Mouse (Mus musculus) megakaryocyte, embryonic 14.5 days (primary cell): ENCODE measurements at regions not wholly inside any gene's neighbourhood (a gene's known extent, or its start where the extent isn't known, plus 50 kb on each side); places are given as distances from the start of the nearest gene placed in this dataset.

ENCODE experiments used
- FLI1 ChIP-seq: IDR thresholded peaks from 2 replicates; pipeline ENCODE4 v1.6.1; 2012; ENCODE audit warnings: low read length, inconsistent platforms, mixed read lengths
- GATA1 ChIP-seq: IDR thresholded peaks from 3 replicates; pipeline ENCODE4 v1.6.1; 2012; ENCODE audit warnings: mixed read lengths, low read length, inconsistent platforms, borderline replicate concordance

- TF ChIP-seq GATA1 (no peak), FLI1 (no peak)
Observed at GRCm38 (mm10) chr13:107303322-107303721, 281.4 kb upstream of the Kif2a start.
